Mouse (Mus musculus): ENCODE data around the gene Acadm. TPM values are rescaled to one million over a fixed set of nuclear protein-coding genes. Genes with fewer than 3 reads are reported as not detected.
A peak's percentile ranks its signal among the peaks of the same experiment; 100 is the strongest.

The Acadm gene
- polyA plus RNA-seq, 1 experiment from 2014 or later, result 58.4 TPM

GRCm38 (mm10) chr3:153940021-153940420 is 4.4 kb downstream of the Acadm start:
- Histone ChIP-seq H3K9me3 (no peaks in the 10 kb centered on the region), H3K27ac (no peak overlapping the region), H3K9ac (no peak overlapping the region), H3K27me3 (no peaks in the 10 kb centered on the region), H3K36me3 (peaks cover 36% of the 10 kb centered on the region), H3K4me1 (peaks cover 8% of the 10 kb centered on the region; the same call in 1 of the 2 replicates), H3K4me3 (no peak overlapping the region), H3K4me2 (replicated peaks) (no peak overlapping the region)
- 86% methylated on average over 8 of the region's 8 CpGs for WGBS
- no peak for ATAC-seq (ENCODE audit: insufficient number of reproducible peaks, insufficient read depth, low FRiP score, low TSS enrichment)

GRCm38 (mm10) chr3:153937116-153937810 is 7.2 kb downstream of the Acadm start:
- H3K4me3 ChIP-seq, result no peak overlapping the region
- no peaks in the 10 kb centered on the region for H3K27me3 ChIP-seq
- no peak for ATAC-seq (ENCODE audit: insufficient number of reproducible peaks, insufficient read depth, low FRiP score, low TSS enrichment)
- H3K4me1 ChIP-seq, result peaks cover under 1% of the 10 kb centered on the region; the same call in 1 of the 2 replicates
- H3K27ac ChIP-seq, result no peak overlapping the region
- H3K9me3 ChIP-seq, result no peaks in the 10 kb centered on the region
- H3K9ac ChIP-seq, result no peak overlapping the region
- H3K36me3 ChIP-seq, result peaks cover 57% of the 10 kb centered on the region
- WGBS, result 90% methylated on average over 17 of the region's 17 CpGs
- H3K4me2 ChIP-seq (replicated peaks), result no peak overlapping the region

- H3K9me3 ChIP-seq, result no peaks in the 10 kb centered on the region
- H3K4me1 ChIP-seq, result no peaks in the 10 kb centered on the region
- WGBS, result 93% methylated on average over 9 of the region's 9 CpGs
- H3K36me3 ChIP-seq, result peaks cover 56% of the 10 kb centered on the region
- H3K9ac ChIP-seq, result no peak overlapping the region
- H3K4me2 ChIP-seq (replicated peaks), result no peak overlapping the region
- ATAC-seq (ENCODE audit: insufficient number of reproducible peaks, insufficient read depth, low FRiP score, low TSS enrichment), result no peak
- no peak overlapping the region for H3K4me3 ChIP-seq
- H3K27ac ChIP-seq, result no peak overlapping the region
- no peaks in the 10 kb centered on the region for H3K27me3 ChIP-seq
Observed at GRCm38 (mm10) chr3:153935878-153936277, 8.6 kb downstream of the Acadm start.

- Histone ChIP-seq H3K4me1 (no peaks in the 10 kb centered on the region), H3K36me3 (peaks cover 58% of the 10 kb centered on the region), H3K9me3 (no peaks in the 10 kb centered on the region), H3K4me3 (no peak overlapping the region), H3K27me3 (no peaks in the 10 kb centered on the region), H3K9ac (no peak overlapping the region), H3K27ac (no peak overlapping the region), H3K4me2 (replicated peaks) (no peak overlapping the region)
- WGBS, result 94% methylated on average over 5 of the region's 5 CpGs
- no peak for ATAC-seq (ENCODE audit: insufficient number of reproducible peaks, insufficient read depth, low FRiP score, low TSS enrichment)
Observed at GRCm38 (mm10) chr3:153932461-153932860, 12.0 kb downstream of the Acadm start.

- ATAC-seq (ENCODE audit: insufficient number of reproducible peaks, insufficient read depth, low FRiP score, low TSS enrichment), result no peak
- no peak overlapping the region for H3K27ac ChIP-seq
- H3K4me3 ChIP-seq, result no peak overlapping the region
- 95% methylated on average over 11 of the region's 11 CpGs for WGBS
- no peaks in the 10 kb centered on the region for H3K4me1 ChIP-seq
- no peaks in the 10 kb centered on the region for H3K9me3 ChIP-seq
- H3K36me3 ChIP-seq, result peaks cover 59% of the 10 kb centered on the region
- H3K9ac ChIP-seq, result no peak overlapping the region
- no peaks in the 10 kb centered on the region for H3K27me3 ChIP-seq
- H3K4me2 ChIP-seq (replicated peaks), result no peak overlapping the region
Observed at GRCm38 (mm10) chr3:153929526-153929925, 14.9 kb downstream of the Acadm start.

- ATAC-seq (ENCODE audit: insufficient number of reproducible peaks, insufficient read depth, low FRiP score, low TSS enrichment), result no peak
- WGBS, result 88% methylated on average over 7 of the region's 7 CpGs
- Histone ChIP-seq H3K9ac (no peak overlapping the region), H3K36me3 (peaks cover 53% of the 10 kb centered on the region), H3K27me3 (no peaks in the 10 kb centered on the region), H3K4me1 (no peaks in the 10 kb centered on the region), H3K4me2 (replicated peaks) (no peak overlapping the region), H3K9me3 (no peaks in the 10 kb centered on the region), H3K27ac (no peak overlapping the region), H3K4me3 (no peak overlapping the region)
Observed at GRCm38 (mm10) chr3:153926333-153926732, 18.1 kb downstream of the Acadm start.

GRCm38 (mm10) chr3:153921147-153921910 is 23.1 kb downstream of the Acadm start:
- no peak overlapping the region for H3K9ac ChIP-seq
- 94% methylated on average over 10 of the region's 10 CpGs for WGBS
- H3K9me3 ChIP-seq, result no peaks in the 10 kb centered on the region
- H3K27me3 ChIP-seq, result no peaks in the 10 kb centered on the region
- H3K4me3 ChIP-seq, result no peak overlapping the region
- peaks cover 28% of the 10 kb centered on the region for H3K36me3 ChIP-seq
- no peak for ATAC-seq (ENCODE audit: insufficient number of reproducible peaks, insufficient read depth, low FRiP score, low TSS enrichment)
- no peaks in the 10 kb centered on the region for H3K4me1 ChIP-seq
- no peak overlapping the region for H3K4me2 ChIP-seq (replicated peaks)
- no peak overlapping the region for H3K27ac ChIP-seq

GRCm38 (mm10) chr3:153917200-153917599 is 27.2 kb downstream of the Acadm start:
- 8% methylated on average over 1 of the region's 1 CpGs for WGBS
- Histone ChIP-seq H3K4me3 (no peak overlapping the region), H3K4me1 (no peaks in the 10 kb centered on the region), H3K4me2 (replicated peaks) (no peak overlapping the region), H3K27me3 (no peaks in the 10 kb centered on the region), H3K9me3 (no peaks in the 10 kb centered on the region), H3K9ac (no peak overlapping the region; the same call in 1 of the 2 replicates), H3K27ac (no peak overlapping the region), H3K36me3 (peaks cover 8% of the 10 kb centered on the region)
- no peak for ATAC-seq (ENCODE audit: insufficient number of reproducible peaks, insufficient read depth, low FRiP score, low TSS enrichment)

- H3K4me2 ChIP-seq (replicated peaks), result peak overlapping the region; percentile 83
- no peak for ATAC-seq (ENCODE audit: insufficient number of reproducible peaks, insufficient read depth, low FRiP score, low TSS enrichment)
- H3K9ac ChIP-seq, result peak overlapping the region; percentile 95
- peak overlapping the region; percentile 84 for H3K4me3 ChIP-seq
- H3K9me3 ChIP-seq, result no peaks in the 10 kb centered on the region
- peaks cover 18% of the 10 kb centered on the region for H3K4me1 ChIP-seq
- no peak overlapping the region for H3K27ac ChIP-seq
- H3K27me3 ChIP-seq, result no peaks in the 10 kb centered on the region
- 53% methylated on average over 6 of the region's 6 CpGs for WGBS
- peaks cover 28% of the 10 kb centered on the region for H3K36me3 ChIP-seq
Observed at GRCm38 (mm10) chr3:153913510-153914243, 30.8 kb downstream of the Acadm start.

- peak within 1 kb of the TSS; percentile 95 for H3K9ac ChIP-seq
- WGBS, result under 1% methylated on average over 65 of the region's 65 CpGs
- peak within 1 kb of the TSS; percentile 83 for H3K4me2 ChIP-seq (replicated peaks)
- no peaks in the 10 kb centered on the region for H3K9me3 ChIP-seq
- no peaks in the 10 kb centered on the region for H3K27me3 ChIP-seq
- ATAC-seq (ENCODE audit: insufficient number of reproducible peaks, insufficient read depth, low FRiP score, low TSS enrichment), result peak; percentile 98
- peak within 1 kb of the TSS; percentile 87 for H3K27ac ChIP-seq
- H3K36me3 ChIP-seq, result peaks cover 36% of the 10 kb centered on the region
- H3K4me1 ChIP-seq, result peaks cover 25% of the 10 kb centered on the region
- H3K4me3 ChIP-seq, result peak within 1 kb of the TSS; percentile 84
Observed at GRCm38 (mm10) chr3:153912546-153913509, 31.6 kb downstream of the Acadm start, which contains the start of gene Rabggtb. Gene Rabggtb, minus strand, starts transcription at chr3:153913009.

All from embryonic facial prominence, embryonic 12.5 days (tissue).